Mouse (Mus musculus) brain, embryonic 14.5 days (tissue): ENCODE data around the gene Glrx5.

Experiments
- CTCF ChIP-seq: fragments of 200-500 bp; IDR thresholded peaks from 2 replicates; pipeline ENCODE4 v1.5.1; 2012; ENCODE audit warnings: inconsistent platforms, mild to moderate bottlenecking, moderate library complexity, borderline replicate concordance; ENCODE audit not compliant: insufficient read depth, insufficient read length; ENCODE audit errors: extremely low read depth
- POLR2A ChIP-seq: fragments of 200-500 bp; IDR thresholded peaks from 2 replicates; pipeline ENCODE4 v1.6.1; 2012; ENCODE audit warnings: mild to moderate bottlenecking, inconsistent platforms, borderline replicate concordance; ENCODE audit not compliant: poor library complexity, insufficient read depth, insufficient read length, severe bottlenecking; ENCODE audit errors: extremely low read depth

DNA sequence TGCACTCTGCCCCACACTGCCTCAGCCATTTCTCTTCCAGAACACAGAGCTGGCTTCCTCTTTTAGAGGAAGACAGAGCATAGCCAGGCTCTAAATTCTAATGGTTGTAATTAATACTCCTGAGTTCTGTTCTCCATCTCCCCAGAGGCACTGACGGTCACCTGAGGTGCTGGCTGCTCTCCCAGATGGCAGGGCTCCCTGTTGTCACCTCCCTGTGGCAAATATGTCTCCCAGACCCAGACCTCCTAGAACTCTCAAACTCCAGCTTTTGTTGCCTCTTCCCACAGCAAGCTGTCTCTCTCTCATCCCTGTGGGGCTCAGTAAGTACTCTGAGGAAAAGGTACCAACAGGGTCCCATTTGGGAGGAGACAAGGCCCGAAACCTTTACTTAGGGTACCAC lies 46.5 kb upstream of the Glrx5 start:
- TF ChIP-seq CTCF (no peak), POLR2A (no peak)
